Mouse (Mus musculus) adipocyte (in vitro differentiated cells): ENCODE measurements at regions not wholly inside any gene's neighbourhood (a gene's known extent, or its start where the extent isn't known, plus 50 kb on each side); places are given as distances from the start of the nearest gene placed in this dataset.
"Not testable (repeated sequence)": the region's sequence is repeated elsewhere in the genome, so short reads cannot be mapped to it uniquely, and the experiment has no call there.

Experiments used
- DNase-seq: peaks from one replicate; pipeline ENCODE4 v3.0.0-alpha.2; 2016; ENCODE audit warnings: low spot score

- DNase-seq = no peak
Measured at GRCm38 (mm10) chr16:19024010-19024532, 147.2 kb downstream of the Hira start.

GRCm38 (mm10) chr16:19025227-19025932 lies 148.5 kb downstream of the Hira start:
- DNase-seq = peak; percentile 24

DNA sequence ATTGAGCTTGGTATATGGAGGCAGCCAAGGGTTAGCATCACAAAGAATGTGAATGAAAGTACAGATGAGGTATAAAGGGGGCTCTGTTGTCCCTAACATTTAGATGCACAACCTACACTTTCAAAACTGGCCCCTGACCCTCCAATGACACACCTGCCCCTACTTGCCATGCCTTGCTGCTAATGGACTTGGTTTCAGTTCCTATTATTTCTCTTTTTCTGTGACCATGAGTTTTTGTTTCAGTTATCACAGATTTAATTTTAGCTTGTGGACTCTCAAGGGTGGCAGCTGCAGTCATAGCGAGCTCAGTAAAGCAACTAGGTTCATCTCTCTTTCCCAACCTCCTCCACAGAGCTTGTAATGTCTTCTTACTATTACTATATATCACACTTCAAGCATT lies 150.3 kb downstream of the Hira start:
- DNase-seq = no peak

DNA sequence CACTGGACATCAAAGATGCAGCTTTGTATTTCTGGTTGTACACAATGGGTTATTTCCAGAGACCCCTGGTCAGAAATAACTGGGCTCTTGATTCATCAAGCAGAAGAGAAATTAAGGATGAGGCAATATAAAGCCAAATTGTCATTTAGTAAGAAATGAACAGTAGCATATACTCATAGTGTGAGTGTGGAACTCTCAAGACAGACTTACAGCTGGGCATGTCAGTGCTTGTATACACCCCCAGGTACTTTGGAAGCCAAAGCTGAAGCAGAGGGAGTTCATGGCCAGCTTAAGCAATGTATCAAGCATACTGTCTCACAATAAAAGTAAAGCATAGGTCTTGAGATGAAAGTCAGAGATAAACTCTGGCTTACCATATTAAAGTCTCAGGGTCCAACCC lies 155.7 kb downstream of the Hira start:
- no peak for DNase-seq

DNA sequence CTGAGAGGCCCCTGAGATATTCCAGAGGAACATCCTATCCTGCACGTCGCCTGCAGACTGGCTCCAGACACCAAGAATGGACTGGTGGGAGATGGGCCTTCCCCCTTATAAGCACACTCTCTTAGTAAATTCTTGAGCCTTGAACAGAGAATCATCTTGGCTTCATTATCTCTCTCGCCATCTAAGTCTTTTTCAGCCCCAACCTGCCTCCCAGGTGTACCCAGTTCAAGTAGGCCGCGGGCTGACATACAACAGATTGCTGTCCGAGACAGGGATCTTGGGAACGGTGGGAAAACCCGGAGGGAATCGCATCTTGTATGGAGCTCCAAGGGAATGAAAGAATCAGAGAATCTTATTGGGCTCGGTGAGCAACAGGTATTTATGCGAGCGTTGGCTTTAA lies 158.9 kb downstream of the Hira start:
- DNase-seq = no peak

- no peak for DNase-seq
Measured at GRCm38 (mm10) chr16:19037681-19038080, 160.8 kb downstream of the Hira start.

GRCm38 (mm10) chr16:19052791-19053190 lies 176.0 kb downstream of the Hira start:
- DNase-seq = no peak

- DNase-seq = no peak
Measured at GRCm38 (mm10) chr16:19060343-19060742, 183.5 kb downstream of the Hira start.

DNA sequence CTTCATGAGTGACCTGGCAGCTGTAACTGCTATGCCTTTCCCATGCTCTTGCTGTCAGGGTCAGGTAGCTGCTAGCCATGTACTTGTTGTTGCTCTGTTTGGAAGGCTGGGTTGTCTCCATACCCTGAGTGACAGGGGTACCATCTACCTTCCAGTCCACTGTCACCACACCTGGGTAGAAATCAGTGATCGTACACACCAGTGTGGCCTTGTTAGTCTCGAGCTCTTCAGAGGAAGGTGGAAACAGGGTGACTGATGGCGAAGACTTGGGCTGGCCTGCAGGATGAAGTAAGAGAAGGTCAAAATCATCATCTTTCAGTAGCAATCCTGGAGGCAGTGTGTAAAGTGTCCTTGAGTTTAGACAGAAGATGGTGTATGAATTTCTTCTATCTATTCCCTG lies 185.0 kb downstream of the Hira start:
- DNase-seq = no peak

DNA sequence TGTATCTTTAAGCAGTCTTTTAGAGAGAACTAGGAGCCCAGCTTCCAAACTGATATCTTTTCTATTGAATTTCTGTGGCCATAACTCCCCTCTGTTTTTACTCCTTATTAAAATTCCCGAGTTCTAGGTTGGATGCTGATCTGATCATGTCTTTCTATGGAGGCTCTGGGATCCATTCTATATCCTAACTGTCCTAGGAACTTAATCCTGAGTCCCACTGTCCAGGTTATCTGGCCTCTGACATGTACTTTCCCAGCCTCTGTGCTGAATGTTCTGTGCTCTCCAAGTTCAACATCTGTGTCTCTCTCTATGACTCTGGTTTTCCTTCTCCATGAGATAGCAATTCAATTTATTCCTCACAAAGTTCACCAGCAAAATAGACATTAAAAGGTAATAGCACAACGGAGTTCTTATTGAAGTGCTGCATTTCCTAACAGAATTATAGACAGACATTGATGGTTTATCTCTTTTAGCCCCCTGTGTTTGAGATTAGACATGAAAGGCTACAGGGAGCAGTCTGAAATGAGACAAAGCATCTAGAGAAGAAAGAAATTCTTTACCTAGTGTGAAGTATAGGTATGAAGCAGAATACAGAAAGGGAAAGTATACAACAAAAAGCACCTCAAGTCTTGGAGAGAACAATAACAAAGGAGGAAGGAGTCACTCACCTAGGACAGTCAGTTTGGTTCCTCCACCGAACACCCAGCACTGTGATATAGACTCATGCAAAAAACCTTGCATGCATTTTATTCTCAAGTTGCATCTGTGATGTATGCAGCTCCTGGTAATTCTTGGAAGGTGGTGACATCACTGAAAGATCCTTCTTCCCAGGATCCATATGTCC lies 185.9 kb downstream of the Hira start:
- DNase-seq = no peak

DNA sequence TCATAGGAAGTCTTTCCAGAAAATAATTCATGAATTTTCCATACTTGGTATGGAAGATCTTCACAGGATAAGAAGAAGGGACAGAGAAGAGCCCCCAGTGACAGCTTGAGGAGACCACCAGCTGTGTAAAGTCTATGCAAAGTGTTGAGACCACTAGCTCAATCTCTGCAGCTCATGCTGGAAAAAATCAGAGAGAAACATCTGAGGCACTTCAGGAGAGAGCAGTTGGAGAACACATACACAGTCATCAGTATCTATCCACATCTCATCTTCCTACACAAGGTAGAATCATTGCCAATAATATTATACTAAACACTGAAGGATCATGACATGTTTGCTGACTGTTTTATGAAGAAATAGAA lies 186.5 kb downstream of the Hira start:
- no peak for DNase-seq

GRCm38 (mm10) chr16:19064397-19064796 lies 187.6 kb downstream of the Hira start:
- no peak for DNase-seq

GRCm38 (mm10) chr16:19065543-19066141 lies 188.8 kb downstream of the Hira start:
- DNase-seq = no peak

DNA sequence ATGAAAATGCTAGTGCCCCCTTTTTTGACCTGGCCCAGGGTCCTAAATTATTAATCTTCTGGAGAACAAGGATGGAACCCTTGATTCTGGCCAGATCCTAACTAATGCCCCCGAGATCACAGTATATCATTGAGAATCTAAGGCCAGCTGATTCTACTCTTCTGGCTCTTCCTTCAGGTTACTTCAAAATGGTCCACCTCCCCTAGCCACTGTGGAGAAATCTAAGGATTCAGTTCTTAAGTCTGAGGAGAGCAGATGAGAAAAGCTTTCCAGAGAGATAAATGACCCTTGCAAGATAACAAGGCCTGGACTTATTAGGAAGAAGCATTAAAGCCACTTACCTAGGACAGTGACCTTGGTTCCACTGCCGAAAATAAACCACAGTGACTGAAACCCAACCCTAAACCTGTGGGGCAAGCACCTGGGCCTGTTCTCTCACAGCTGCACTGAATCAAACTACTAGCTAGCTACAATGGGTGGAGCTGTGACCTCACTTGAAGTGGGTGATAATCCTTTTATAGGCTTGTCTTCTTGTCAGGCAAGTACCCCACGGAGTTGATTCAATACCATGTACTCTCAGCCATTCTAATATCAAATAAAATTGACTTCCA lies 190.0 kb downstream of the Hira start:
- DNase-seq = no peak

GRCm38 (mm10) chr16:19083503-19083902 lies 206.7 kb downstream of the Hira start:
- not testable (repeated sequence) for DNase-seq

GRCm38 (mm10) chr16:19087914-19088313 lies 211.1 kb downstream of the Hira start:
- DNase-seq = no peak
